Mouse (Mus musculus) ES-Bruce4 (cell line): Measurements from ENCODE around the gene Stx11.

Experiments
- CTCF ChIP-seq: IDR thresholded peaks from one replicate; pipeline ENCODE4 v1.8.1; 2011; ENCODE audit warnings: low read depth, low read length
- EP300 ChIP-seq: IDR thresholded peaks from 2 replicates; pipeline ENCODE4 v1.6.1; 2011; ENCODE audit warnings: low read depth, low read length; ENCODE audit not compliant: insufficient read depth
- POLR2A ChIP-seq: IDR thresholded peaks from one replicate; pipeline ENCODE4 v1.8.1; 2011; ENCODE audit warnings: low read length; ENCODE audit not compliant: insufficient read depth

- TF ChIP-seq POLR2A (no peak), EP300 (no peak), CTCF (no peak)
These were observed 52.6 kb downstream of the Stx11 start for GRCm38 (mm10) chr10:12911451-12911850.
